Mouse (Mus musculus) neural tube, embryonic 10.5 days (tissue): ENCODE data around the gene Nod2.

Experiments
- DNase-seq: peaks from one replicate; pipeline ENCODE4 v3.0.0-alpha.2; 2017; ENCODE audit warnings: low spot score; ENCODE audit errors: extremely low spot score

The Nod2 gene

GRCm38 (mm10) chr8:88723256-88723963 is 76.3 kb downstream of the Nod2 start:
- DNase-seq = no peak
